Mouse (Mus musculus) ES-E14 (cell line): ENCODE results near the gene Trp63. TPM values are rescaled to one million over a fixed set of nuclear protein-coding genes. Genes with fewer than 3 reads are reported as not detected.
A peak's percentile ranks its signal among the peaks of the same experiment; 100 is the strongest.

Source experiments
- DNase-seq: peaks from one replicate; pipeline ENCODE4 v3.0.0-alpha.2; 2013; ENCODE audit warnings: low read depth, low spot score
- H3K27ac ChIP-seq: 2 replicates; pipeline ENCODE4 v1.5.1; 2012; ENCODE audit warnings: low read depth, mild to moderate bottlenecking, low read length, moderate library complexity, mixed read lengths; ENCODE audit not compliant: poor library complexity, insufficient read depth, severe bottlenecking
- H3K36me3 ChIP-seq: 2 replicates; pipeline ENCODE4 v1.6.1; 2012; ENCODE audit warnings: mild to moderate bottlenecking, low read length, moderate library complexity, mixed read lengths; ENCODE audit not compliant: control insufficient read depth, poor library complexity, insufficient read depth, severe bottlenecking
- H3K4me1 ChIP-seq, 2 experiments: fragments of 150-350 bp in 1 of 2; sonication (generic) in 1 of 2; 2 replicates each; pipeline ENCODE4 v1.6.1; 2012; ENCODE audit warnings: low read length in 2 of 2, mild to moderate bottlenecking in 1 of 2, mixed read lengths in 1 of 2; ENCODE audit not compliant: control insufficient read depth in 2 of 2, insufficient read depth in 2 of 2, poor library complexity in 1 of 2
- H3K4me3 ChIP-seq, 2 experiments: fragments of 150-350 bp in 1 of 2; sonication (generic) in 1 of 2; 2 replicates each; pipeline ENCODE4 v1.5.1; 2012; ENCODE audit warnings: low read length in 2 of 2, low read depth in 1 of 2, mild to moderate bottlenecking in 1 of 2, mixed read lengths in 1 of 2; ENCODE audit not compliant: insufficient read depth in 1 of 2, poor library complexity in 1 of 2, severe bottlenecking in 1 of 2
- H3K9ac ChIP-seq: 2 replicates; pipeline ENCODE4 v1.6.1; 2012; ENCODE audit warnings: low read depth, mild to moderate bottlenecking, low read length, mixed read lengths; ENCODE audit not compliant: poor library complexity, insufficient read depth, severe bottlenecking
- H3K9me3 ChIP-seq: fragments of 150-350 bp; sonication (generic); 2 replicates; pipeline ENCODE4 v1.6.1; 2012; ENCODE audit warnings: low read depth, mild to moderate bottlenecking, low read length; ENCODE audit not compliant: control insufficient read depth, insufficient read depth
- CHD2 ChIP-seq: IDR thresholded peaks from 2 replicates; pipeline ENCODE4 v1.6.1; 2014; ENCODE audit warnings: mild to moderate bottlenecking, low read depth, low read length, inconsistent platforms
- HCFC1 ChIP-seq: IDR thresholded peaks from 2 replicates; pipeline ENCODE4 v1.6.1; 2012; ENCODE audit warnings: low read length, inconsistent platforms, borderline replicate concordance; ENCODE audit not compliant: insufficient read depth
- MAFK ChIP-seq: IDR thresholded peaks from 2 replicates; pipeline ENCODE4 v1.6.1; 2014; ENCODE audit warnings: mild to moderate bottlenecking, low read depth, low read length, inconsistent platforms; ENCODE audit not compliant: insufficient read depth
- ZC3H11A ChIP-seq: IDR thresholded peaks from 2 replicates; pipeline ENCODE4 v1.6.1; 2012; ENCODE audit warnings: low read depth, mild to moderate bottlenecking, inconsistent platforms, low read length, borderline replicate concordance
- ZNF384 ChIP-seq: IDR thresholded peaks from 2 replicates; pipeline ENCODE4 v1.6.1; 2012; ENCODE audit warnings: low read depth, low read length, inconsistent platforms
- in situ Hi-C, 2 experiments: fragments of 600-800 bp; cut with MboI; formaldehyde crosslinking; loops; one replicate each; pipeline ENCODE4 v1.15.1; 2025; ENCODE audit warnings: low sequenced_read_pairs in 2 of 2, inconsistent platforms in 1 of 2; ENCODE audit not compliant: unreplicated experiment in 2 of 2
- total RNA-seq: library from RNA; depleted of rRNA; stranded (reverse); fragments of 300-350 nt; gene quantifications from 2 replicates; pipeline ENCODE4 v1.2.3, GENCODE M21; 2012

Trp63 gene
- total RNA-seq, 1 experiment = 0.13 TPM

DNA sequence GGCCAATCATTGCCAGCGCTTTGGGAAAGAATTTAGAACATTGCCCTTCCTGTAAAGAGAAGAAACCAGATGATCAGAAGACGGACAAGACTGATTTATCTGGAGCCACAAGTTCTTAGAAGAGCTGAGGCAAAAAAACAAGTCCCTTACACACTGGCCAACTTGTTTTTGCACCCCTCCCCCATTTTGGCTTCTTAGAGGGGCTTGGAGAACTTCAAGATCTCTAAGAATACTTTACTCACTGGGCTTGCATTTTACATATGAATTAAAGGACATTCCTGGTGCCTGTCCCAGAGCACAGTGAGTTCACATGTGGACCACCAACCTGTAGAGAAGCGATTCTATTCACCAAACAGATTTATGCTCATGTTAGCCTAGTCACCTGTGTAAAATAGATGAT, 53.3 kb downstream of the Trp63 start:
- in situ Hi-C loops = no loop called here
- DNase-seq = no peak
- Histone ChIP-seq H3K4me3 (no peak overlapping the region), H3K4me1 (no peaks in the 10 kb centered on the region), H3K27ac (no peak overlapping the region), H3K9ac (no peak overlapping the region), H3K36me3 (no peaks in the 10 kb centered on the region), H3K9me3 (no peaks in the 10 kb centered on the region)
- TF ChIP-seq HCFC1 = no peak
- no peak for TF ChIP-seq MAFK
- TF ChIP-seq ZC3H11A = no peak
- no peak for TF ChIP-seq CHD2
- no peak for TF ChIP-seq ZNF384

- TF ChIP-seq MAFK (no peak), ZC3H11A (no peak), ZNF384 (no peak), HCFC1 (no peak), CHD2 (no peak)
- H3K27ac ChIP-seq = no peak overlapping the region
- no peak for DNase-seq
- no peaks in the 10 kb centered on the region for H3K36me3 ChIP-seq
- no peaks in the 10 kb centered on the region for H3K4me1 ChIP-seq
- no peaks in the 10 kb centered on the region for H3K9me3 ChIP-seq
- H3K9ac ChIP-seq = no peak overlapping the region
- H3K4me3 ChIP-seq = no peak overlapping the region
- in situ Hi-C loops = no loop called here
These were observed 54.1 kb downstream of the Trp63 start for GRCm38 (mm10) chr16:25737623-25738050.

GRCm38 (mm10) chr16:25746807-25747206, 63.2 kb downstream of the Trp63 start:
- H3K4me1 ChIP-seq = peaks cover 0 to 1% of the 10 kb centered on the region in 2 experiments; a peak in 2 of 4 replicates
- H3K36me3 ChIP-seq = no peaks in the 10 kb centered on the region
- no peak overlapping the region for H3K27ac ChIP-seq
- TF ChIP-seq HCFC1 (no peak), ZC3H11A (no peak), CHD2 (no peak), MAFK (no peak), ZNF384 (no peak)
- no peaks in the 10 kb centered on the region for H3K9me3 ChIP-seq
- H3K9ac ChIP-seq = no peak overlapping the region
- peak; percentile 16 for DNase-seq
- in situ Hi-C loops = no loop called here
- H3K4me3 ChIP-seq = no peak overlapping the region

DNA sequence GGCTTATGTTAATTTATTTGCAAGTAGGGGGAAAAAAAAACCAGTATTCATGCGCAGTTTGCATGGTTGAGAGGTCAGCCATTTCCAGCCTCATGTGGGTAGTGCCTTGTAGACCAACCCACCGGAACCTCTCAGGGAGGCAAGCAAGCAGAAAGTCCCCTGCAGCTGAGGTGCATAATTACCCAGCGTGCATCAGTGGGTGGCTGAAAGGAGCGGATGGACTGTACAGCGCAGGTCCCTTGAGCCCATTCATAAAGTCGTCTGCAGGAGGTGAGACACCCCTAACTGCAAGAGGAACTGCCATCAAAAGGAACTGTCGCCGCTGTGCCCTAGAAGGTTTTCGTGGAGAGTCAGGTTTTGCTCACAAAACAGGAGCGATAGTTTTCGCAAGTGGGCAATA, 68.3 kb downstream of the Trp63 start:
- Histone ChIP-seq H3K36me3 (no peaks in the 10 kb centered on the region), H3K9ac (no peak overlapping the region), H3K27ac (no peak overlapping the region), H3K4me1 (no peaks in the 10 kb centered on the region), H3K4me3 (no peak overlapping the region), H3K9me3 (no peaks in the 10 kb centered on the region)
- TF ChIP-seq CHD2 = no peak
- TF ChIP-seq MAFK = no peak
- no peak for TF ChIP-seq ZNF384
- TF ChIP-seq ZC3H11A = no peak
- TF ChIP-seq HCFC1 = no peak
- DNase-seq = no peak
- in situ Hi-C loops = no loop called here

DNA sequence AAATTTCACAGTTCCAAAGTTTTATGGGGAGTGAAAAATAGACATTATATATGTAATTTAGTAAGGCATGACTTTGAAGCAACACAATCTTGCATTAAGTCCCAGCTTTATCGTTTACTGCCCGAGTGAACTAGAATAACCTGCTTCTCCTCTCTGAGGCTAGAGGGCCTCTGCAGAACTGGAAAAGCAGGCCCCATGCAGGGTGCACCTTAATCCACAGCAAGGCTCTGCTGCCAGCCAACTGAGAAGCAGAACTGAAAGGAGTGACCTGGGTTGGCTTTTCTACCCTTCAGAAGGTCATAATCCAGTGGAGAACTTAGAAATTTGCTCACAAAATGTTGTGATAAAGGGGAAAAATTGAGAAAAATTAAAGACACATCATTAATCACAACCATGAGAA, 74.5 kb downstream of the Trp63 start:
- TF ChIP-seq HCFC1 = no peak
- TF ChIP-seq MAFK = no peak
- TF ChIP-seq CHD2 = no peak
- no peak for TF ChIP-seq ZNF384
- TF ChIP-seq ZC3H11A = no peak
- H3K27ac ChIP-seq = no peak overlapping the region
- no peaks in the 10 kb centered on the region for H3K9me3 ChIP-seq
- H3K4me3 ChIP-seq = no peak overlapping the region
- no peak overlapping the region for H3K9ac ChIP-seq
- in situ Hi-C loops = no loop called here
- no peaks in the 10 kb centered on the region; a peak in 1 of 4 replicates for H3K4me1 ChIP-seq
- H3K36me3 ChIP-seq = no peaks in the 10 kb centered on the region
- DNase-seq = no peak
